Mouse (Mus musculus) midbrain, embryonic 14.5 days (tissue): ENCODE measurements at regions not wholly inside any gene's neighbourhood (a gene's known extent, or its start where the extent isn't known, plus 50 kb on each side); places are given as distances from the start of the nearest gene placed in this dataset.

Experiments used
- ATAC-seq: fragments of 200-750 bp; cut with Nextera tagmentation; 2 replicates; pipeline ENCODE4 v1.8.0; 2017; ENCODE audit warnings: moderate number of reproducible peaks, moderate library complexity; ENCODE audit not compliant: low FRiP score, low TSS enrichment
- DNase-seq: peaks from one replicate; pipeline ENCODE4 v3.0.0-alpha.2; 2015
- H3K27ac ChIP-seq: fragments of 300-500 bp; sonication (generic); replicated peaks from 2 replicates; pipeline ENCODE4 v1.5.1; 2014; ENCODE audit warnings: mild to moderate bottlenecking, low read depth, low read length, moderate library complexity
- H3K27me3 ChIP-seq: fragments of 300-500 bp; sonication (generic); 2 replicates; pipeline ENCODE4 v1.6.1; 2014; ENCODE audit warnings: low read length, control low read depth, mixed read lengths; ENCODE audit not compliant: control insufficient read depth, insufficient read depth
- H3K36me3 ChIP-seq: fragments of 300-500 bp; sonication (generic); 2 replicates; pipeline ENCODE4 v1.6.1; 2014; ENCODE audit warnings: low read length, control low read depth; ENCODE audit not compliant: control insufficient read depth, insufficient read depth
- H3K4me1 ChIP-seq: fragments of 300-500 bp; sonication (generic); 2 replicates; pipeline ENCODE4 v1.6.1; 2014; ENCODE audit warnings: mild to moderate bottlenecking, antibody characterized with exemption, low read length, control low read depth; ENCODE audit not compliant: control insufficient read depth, insufficient read depth
- H3K4me2 ChIP-seq: fragments of 300-500 bp; sonication (generic); 2 replicates; pipeline ENCODE4 v1.6.1; 2014; ENCODE audit warnings: mild to moderate bottlenecking, low read length, moderate library complexity
- H3K4me3 ChIP-seq: fragments of 300-500 bp; sonication (generic); replicated peaks from 2 replicates; pipeline ENCODE4 v1.5.1; 2014; ENCODE audit warnings: low read depth, low read length
- H3K9ac ChIP-seq: fragments of 300-500 bp; sonication (generic); replicated peaks from 2 replicates; pipeline ENCODE4 v1.6.1; 2014; ENCODE audit warnings: mild to moderate bottlenecking, low read length, moderate library complexity
- H3K9me3 ChIP-seq: fragments of 300-500 bp; sonication (generic); 2 replicates; pipeline ENCODE4 v1.6.1; 2016; ENCODE audit warnings: low read length, control low read depth, mixed read lengths; ENCODE audit not compliant: control insufficient read depth
- WGBS: fragments of 180-500 bp; shearing (Covaris S2); extraction: QIAGEN DNeasy Blood & Tissue Kit; methylation state at CpG from one replicate; pipeline ENCODE4 v1.1.7; 2014; 5-methylcytosine and 5-hydroxymethylcytosine counted together

DNA sequence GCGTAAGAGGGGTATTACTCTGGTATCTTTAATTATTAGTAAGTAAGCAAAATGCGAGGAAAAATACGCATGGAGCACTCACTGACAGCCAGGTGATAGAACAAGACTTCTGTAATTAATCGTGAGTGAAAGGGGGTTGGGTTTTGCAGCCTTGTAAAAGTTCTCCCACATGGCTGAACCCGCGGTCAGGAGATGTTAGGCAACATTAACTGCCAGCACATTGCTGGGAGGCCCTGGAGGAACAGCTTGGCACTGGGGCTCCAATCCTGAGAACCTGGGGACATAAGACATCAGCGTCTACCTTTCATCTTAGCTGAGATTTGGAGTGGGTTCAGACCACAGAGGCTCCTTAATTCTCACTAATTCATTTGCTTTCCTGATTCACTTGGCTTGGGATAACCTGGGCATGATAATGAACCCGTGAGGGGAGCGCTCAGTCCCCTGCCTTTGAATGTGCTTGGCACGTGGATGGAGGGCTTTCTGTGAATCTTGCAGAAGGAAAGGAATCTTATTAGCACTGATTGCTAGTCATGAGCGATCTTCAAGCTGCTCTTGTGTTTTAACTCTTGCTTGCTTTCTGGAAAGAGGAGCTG is 241.3 kb downstream of the Fign start:
- Histone ChIP-seq H3K36me3 (no peaks in the 10 kb centered on the region), H3K27me3 (no peaks in the 10 kb centered on the region), H3K9me3 (no peaks in the 10 kb centered on the region), H3K9ac (no peak overlapping the region), H3K4me3 (no peak overlapping the region), H3K27ac (no peak overlapping the region; the same call in 1 of the 2 replicates), H3K4me1 (peaks cover 7% of the 10 kb centered on the region; the same call in 1 of the 2 replicates), H3K4me2 (no peak overlapping the region)
- DNase-seq: peak; percentile 41
- WGBS: 43% methylated on average over 11 of the region's 11 CpGs
- no peak for ATAC-seq

DNA sequence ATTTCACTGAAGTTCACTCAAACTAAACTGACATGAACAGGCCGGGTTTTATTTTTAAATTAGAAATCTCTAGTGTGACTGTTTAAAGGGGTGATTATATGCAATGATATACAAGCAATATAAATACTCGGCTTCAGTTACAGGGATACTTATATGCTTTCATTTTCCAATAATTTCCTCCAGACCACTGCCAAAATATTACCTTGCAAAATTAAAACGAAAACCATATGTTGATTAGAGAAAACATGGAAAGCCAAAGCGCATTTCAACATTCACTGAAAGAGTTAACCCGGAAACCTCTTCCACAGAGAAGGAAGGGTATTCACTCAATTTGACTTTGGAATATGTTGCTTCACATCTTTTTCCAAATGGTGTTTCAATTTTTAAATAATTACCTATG is 242.4 kb downstream of the Fign start:
- WGBS: 90% methylated on average over 5 of the region's 5 CpGs
- peaks cover 7% of the 10 kb centered on the region; the same call in 1 of the 2 replicates for H3K4me1 ChIP-seq
- no peaks in the 10 kb centered on the region for H3K9me3 ChIP-seq
- H3K27ac ChIP-seq: no peak overlapping the region
- H3K4me3 ChIP-seq: no peak overlapping the region
- ATAC-seq: no peak
- H3K9ac ChIP-seq: no peak overlapping the region
- DNase-seq: no peak
- H3K4me2 ChIP-seq: no peak overlapping the region
- H3K27me3 ChIP-seq: no peaks in the 10 kb centered on the region
- no peaks in the 10 kb centered on the region for H3K36me3 ChIP-seq

DNA sequence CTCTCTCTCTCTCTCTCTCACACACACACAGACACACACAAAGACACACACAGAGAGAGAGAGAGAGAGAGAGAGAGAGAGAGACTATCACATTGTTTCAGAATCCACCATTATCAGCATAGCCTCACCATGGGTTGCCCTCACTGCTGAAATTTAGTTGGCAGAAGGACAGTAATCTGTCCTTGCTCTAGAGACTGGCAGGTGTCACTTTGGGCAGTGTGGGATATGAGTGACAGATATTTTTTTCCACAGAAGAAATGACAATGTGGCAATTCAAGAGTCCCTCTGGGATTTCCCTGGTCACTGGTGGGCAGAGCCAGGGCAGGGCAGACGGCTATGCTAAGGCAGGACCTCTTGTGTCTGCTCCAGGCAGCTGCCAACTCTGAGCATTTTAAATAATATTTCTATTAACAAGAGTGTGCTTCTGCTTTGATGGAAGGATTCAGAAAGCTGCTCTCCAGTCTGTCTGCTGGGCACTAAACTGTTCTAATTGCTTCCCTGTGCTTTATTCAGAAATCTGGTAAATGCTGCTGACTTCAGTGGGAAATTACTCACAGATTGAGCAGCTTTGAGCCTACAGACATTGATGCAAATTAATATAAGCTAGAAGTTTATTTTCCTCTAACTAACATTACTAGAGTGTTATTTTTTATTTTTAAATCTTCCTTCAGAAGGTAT is 243.5 kb downstream of the Fign start:
- H3K4me2 ChIP-seq: no peak overlapping the region
- DNase-seq (no peak), ATAC-seq (no peak)
- H3K9ac ChIP-seq: no peak overlapping the region
- 15% methylated on average over 1 of the region's 1 CpGs for WGBS
- no peaks in the 10 kb centered on the region for H3K9me3 ChIP-seq
- H3K27me3 ChIP-seq: no peaks in the 10 kb centered on the region
- no peak overlapping the region for H3K4me3 ChIP-seq
- H3K36me3 ChIP-seq: no peaks in the 10 kb centered on the region
- no peak overlapping the region for H3K27ac ChIP-seq
- H3K4me1 ChIP-seq: peaks cover 7% of the 10 kb centered on the region; the same call in 1 of the 2 replicates

DNA sequence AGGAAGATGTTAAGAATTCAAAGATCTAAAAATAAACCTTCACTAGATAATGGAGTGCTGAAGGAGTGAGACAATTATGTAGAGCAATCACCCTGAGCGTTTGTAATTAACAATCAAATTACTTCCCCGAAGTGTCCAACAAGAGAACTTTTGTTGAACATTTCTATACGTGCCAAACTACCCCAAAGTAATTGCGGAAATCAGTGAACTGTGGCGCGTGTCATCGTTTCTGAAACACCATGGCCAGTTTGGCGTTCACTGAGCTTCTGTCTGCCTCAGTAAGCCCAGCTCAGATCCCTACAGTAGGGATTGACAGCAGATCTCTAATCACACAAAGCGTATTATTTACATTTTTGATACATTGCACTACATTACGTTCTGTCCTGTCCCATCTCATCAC is 244.6 kb downstream of the Fign start:
- WGBS: 50% methylated on average over 10 of the region's 10 CpGs
- Histone ChIP-seq H3K4me3 (no peak overlapping the region), H3K27ac (no peak overlapping the region), H3K27me3 (no peaks in the 10 kb centered on the region), H3K4me1 (peaks cover 7% of the 10 kb centered on the region; the same call in 1 of the 2 replicates), H3K36me3 (no peaks in the 10 kb centered on the region), H3K9ac (no peak overlapping the region), H3K4me2 (no peak overlapping the region), H3K9me3 (no peaks in the 10 kb centered on the region)
- ATAC-seq (no peak), DNase-seq (no peak)

DNA sequence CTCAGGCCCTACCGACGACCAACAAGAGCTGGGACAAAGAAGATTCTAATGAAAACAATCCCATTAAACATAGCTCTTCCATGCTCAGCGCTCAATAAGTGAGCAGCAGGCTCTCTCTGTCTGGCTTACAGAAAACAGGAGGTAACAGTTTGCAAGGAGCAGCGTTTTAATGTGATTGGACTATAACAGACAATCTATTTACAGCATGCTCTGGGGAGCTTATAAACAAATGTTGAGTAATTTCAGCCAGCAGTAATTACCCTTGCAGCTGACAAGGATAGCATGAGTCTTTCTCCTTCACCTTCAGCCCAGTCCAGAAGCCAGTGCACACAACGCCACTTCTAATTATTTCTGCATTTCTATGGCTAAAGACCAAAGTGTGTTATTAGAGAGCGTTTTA is 245.6 kb downstream of the Fign start:
- Histone ChIP-seq H3K4me1 (peaks cover 7% of the 10 kb centered on the region; the same call in 1 of the 2 replicates), H3K36me3 (no peaks in the 10 kb centered on the region), H3K27me3 (no peaks in the 10 kb centered on the region), H3K27ac (no peak overlapping the region), H3K9me3 (no peaks in the 10 kb centered on the region), H3K4me3 (no peak overlapping the region), H3K4me2 (no peak overlapping the region), H3K9ac (no peak overlapping the region)
- ATAC-seq: no peak; the same call in 1 of the 2 replicates
- WGBS: 46% methylated on average over 6 of the region's 6 CpGs
- peak; percentile 46 for DNase-seq

DNA sequence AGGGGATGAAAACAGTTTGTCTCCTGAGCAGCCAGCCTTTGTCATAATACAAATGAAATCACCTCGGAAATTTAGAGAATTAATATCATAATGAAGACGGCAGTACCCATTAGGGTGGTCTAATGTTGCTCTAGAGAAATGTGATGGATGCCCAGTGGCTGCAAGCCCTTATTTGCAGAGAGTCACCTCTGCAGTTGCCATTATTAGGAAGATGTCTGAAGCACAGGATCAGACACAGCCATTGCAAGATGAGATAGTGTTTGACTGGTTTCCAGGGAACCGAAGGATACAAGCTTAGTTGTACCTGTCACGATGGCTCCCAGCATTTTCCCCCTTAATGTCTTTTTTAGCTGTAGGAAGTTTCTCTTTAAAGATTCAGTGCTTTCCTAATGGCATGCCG is 247.8 kb downstream of the Fign start:
- Histone ChIP-seq H3K9me3 (no peaks in the 10 kb centered on the region), H3K27ac (0 out of 2 replicates have a peak overlapping the region, but pooled peaks have one; percentile 15), H3K4me2 (no peak overlapping the region), H3K4me3 (no peak overlapping the region), H3K4me1 (peaks cover 7% of the 10 kb centered on the region; the same call in 1 of the 2 replicates), H3K27me3 (no peaks in the 10 kb centered on the region), H3K36me3 (no peaks in the 10 kb centered on the region), H3K9ac (no peak overlapping the region)
- WGBS: 58% methylated on average over 5 of the region's 5 CpGs
- peak; percentile 29 for DNase-seq
- no peak for ATAC-seq

DNA sequence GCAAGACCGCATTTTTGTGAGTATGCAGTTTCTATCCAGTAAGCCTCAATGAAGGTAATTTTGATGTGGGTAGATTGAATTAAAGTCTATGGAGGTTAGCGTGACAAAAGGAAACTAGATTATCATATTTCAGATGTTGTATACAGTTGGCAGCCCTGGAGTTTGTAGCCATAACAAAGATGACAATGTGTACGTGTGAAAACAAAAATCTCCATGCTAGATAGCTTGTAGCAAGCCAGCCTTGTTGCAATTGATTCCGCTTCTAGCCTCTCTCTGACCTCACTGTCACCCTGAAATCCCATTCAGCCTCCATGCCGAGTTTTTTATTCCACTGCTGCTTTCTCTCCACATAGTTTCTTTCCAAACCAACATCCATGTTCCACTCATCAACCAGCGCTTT is 248.4 kb downstream of the Fign start:
- WGBS: 65% methylated on average over 6 of the region's 6 CpGs
- no peak for DNase-seq
- no peak overlapping the region for H3K9ac ChIP-seq
- H3K4me3 ChIP-seq: no peak overlapping the region
- no peak for ATAC-seq
- H3K27me3 ChIP-seq: no peaks in the 10 kb centered on the region
- no peak overlapping the region; the same call in 1 of the 2 replicates for H3K27ac ChIP-seq
- H3K36me3 ChIP-seq: no peaks in the 10 kb centered on the region
- H3K4me2 ChIP-seq: no peak overlapping the region
- peaks cover 7% of the 10 kb centered on the region; the same call in 1 of the 2 replicates for H3K4me1 ChIP-seq
- H3K9me3 ChIP-seq: no peaks in the 10 kb centered on the region

DNA sequence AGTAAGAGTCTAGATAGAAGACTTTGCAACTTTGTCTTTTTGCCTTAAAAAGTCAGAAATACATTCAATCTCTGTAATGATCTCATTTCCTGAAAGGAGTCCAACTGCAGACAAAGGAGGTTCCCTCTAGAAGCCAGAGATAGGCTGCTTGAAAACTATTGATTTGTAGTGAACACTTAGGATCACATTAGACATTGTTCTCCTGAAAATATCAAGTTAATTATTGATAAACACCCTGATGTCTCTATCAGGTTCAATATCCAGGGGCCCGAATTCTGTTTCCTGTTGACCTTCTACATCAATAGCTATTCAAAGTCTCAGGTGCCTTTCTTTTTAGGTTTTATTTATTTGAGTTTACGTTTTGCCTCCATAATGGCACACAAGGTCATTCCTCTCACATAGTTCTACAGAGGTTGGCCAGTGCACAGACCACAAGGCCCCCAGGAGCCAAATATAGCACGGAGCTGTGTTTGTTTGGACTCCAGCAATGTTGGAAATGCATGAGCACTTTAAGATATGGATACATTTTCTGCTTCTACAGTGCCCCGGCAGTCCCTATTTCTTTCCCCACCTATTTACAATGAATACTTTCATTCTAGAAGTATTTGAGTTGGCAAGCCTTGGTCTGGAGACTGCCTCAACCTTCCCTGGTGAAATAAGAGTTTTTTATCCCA is 265.7 kb downstream of the Fign start:
- no peak overlapping the region for H3K4me3 ChIP-seq
- no peaks in the 10 kb centered on the region for H3K36me3 ChIP-seq
- H3K9ac ChIP-seq: no peak overlapping the region
- 82% methylated on average over 4 of the region's 4 CpGs for WGBS
- DNase-seq: no peak
- H3K27me3 ChIP-seq: no peaks in the 10 kb centered on the region
- H3K4me2 ChIP-seq: no peak overlapping the region
- no peak overlapping the region for H3K27ac ChIP-seq
- no peaks in the 10 kb centered on the region for H3K9me3 ChIP-seq
- no peak for ATAC-seq
- H3K4me1 ChIP-seq: no peaks in the 10 kb centered on the region
